Mouse (Mus musculus): ENCODE results near the gene Snrpa1.

Gene Snrpa1

GRCm38 (mm10) chr7:66115821-66116343 is 57.1 kb downstream of the Snrpa1 start:
- no peak for DNase-seq (ENCODE audit: low spot score)

GRCm38 (mm10) chr7:66116906-66117482 is 58.2 kb downstream of the Snrpa1 start:
- no peak for DNase-seq (ENCODE audit: low spot score)

GRCm38 (mm10) chr7:66118046-66118445 is 59.2 kb downstream of the Snrpa1 start:
- DNase-seq (ENCODE audit: low spot score): no peak

GRCm38 (mm10) chr7:66118796-66119195 is 60.0 kb downstream of the Snrpa1 start:
- no peak for DNase-seq (ENCODE audit: low spot score)

- no peak for DNase-seq (ENCODE audit: low spot score)
These were observed 61.3 kb downstream of the Snrpa1 start for GRCm38 (mm10) chr7:66120139-66120538.

GRCm38 (mm10) chr7:66120702-66121396 is 62.0 kb downstream of the Snrpa1 start:
- no peak for DNase-seq (ENCODE audit: low spot score)
